Mouse (Mus musculus) heart, embryonic 16.5 days (tissue): Measurements from ENCODE around the gene Arhgap24. TPM values are rescaled to one million over a fixed set of nuclear protein-coding genes. Genes with fewer than 3 reads are reported as not detected.

Source experiments
- ATAC-seq: fragments of 200-750 bp; cut with Nextera tagmentation; replicated peaks from 2 replicates; pipeline ENCODE4 v1.8.0; 2017; ENCODE audit warnings: moderate number of reproducible peaks; ENCODE audit not compliant: insufficient read depth, low FRiP score; ENCODE audit errors: extremely low read depth
- H3K27ac ChIP-seq: fragments of 300-500 bp; sonication (generic); 2 replicates; pipeline ENCODE4 v1.5.1; 2014; ENCODE audit warnings: mild to moderate bottlenecking, low read length, control low read depth, moderate library complexity
- H3K27me3 ChIP-seq: fragments of 300-500 bp; sonication (generic); 2 replicates; pipeline ENCODE4 v1.6.1; 2014; ENCODE audit warnings: low read length, mixed read lengths; ENCODE audit not compliant: control insufficient read depth, insufficient read depth
- H3K36me3 ChIP-seq: fragments of 300-500 bp; sonication (generic); 2 replicates; pipeline ENCODE4 v1.6.1; 2014; ENCODE audit not compliant: control insufficient read depth, insufficient read depth
- H3K4me1 ChIP-seq: fragments of 300-500 bp; sonication (generic); 2 replicates; pipeline ENCODE4 v1.6.1; 2014; ENCODE audit warnings: low read length, mixed read lengths; ENCODE audit not compliant: control insufficient read depth, insufficient read depth
- H3K4me2 ChIP-seq: fragments of 300-500 bp; sonication (generic); 2 replicates; pipeline ENCODE4 v1.6.1; 2014; ENCODE audit warnings: low read depth, mild to moderate bottlenecking, control low read depth, low read length
- H3K4me3 ChIP-seq: fragments of 300-500 bp; sonication (generic); 2 replicates; pipeline ENCODE4 v1.5.1; 2014; ENCODE audit warnings: mild to moderate bottlenecking, control low read depth, low read length
- H3K9ac ChIP-seq: fragments of 300-500 bp; sonication (generic); 2 replicates; pipeline ENCODE4 v1.6.1; 2014; ENCODE audit warnings: low read length, control low read depth
- H3K9me3 ChIP-seq: fragments of 300-500 bp; sonication (generic); replicated peaks from 2 replicates; pipeline ENCODE4 v1.6.1; 2016; ENCODE audit warnings: low read length; ENCODE audit not compliant: control insufficient read depth
- WGBS: fragments of 180-500 bp; shearing (Covaris S2); extraction: QIAGEN DNeasy Blood & Tissue Kit; methylation state at CpG from one replicate; pipeline ENCODE4 v1.1.7; 2014; 5-methylcytosine and 5-hydroxymethylcytosine counted together
- polyA plus RNA-seq: library from polyadenylated mRNA; unstranded; fragments of >200 nt; fragmentation: Nextera tagmentation; extraction: Ambion mirVana; gene quantifications from 2 replicates; pipeline ENCODE4 v1.2.1, GENCODE M21; 2015

The Arhgap24 gene
- polyA plus RNA-seq, 1 experiment from 2014 or later = 18.2 TPM

DNA sequence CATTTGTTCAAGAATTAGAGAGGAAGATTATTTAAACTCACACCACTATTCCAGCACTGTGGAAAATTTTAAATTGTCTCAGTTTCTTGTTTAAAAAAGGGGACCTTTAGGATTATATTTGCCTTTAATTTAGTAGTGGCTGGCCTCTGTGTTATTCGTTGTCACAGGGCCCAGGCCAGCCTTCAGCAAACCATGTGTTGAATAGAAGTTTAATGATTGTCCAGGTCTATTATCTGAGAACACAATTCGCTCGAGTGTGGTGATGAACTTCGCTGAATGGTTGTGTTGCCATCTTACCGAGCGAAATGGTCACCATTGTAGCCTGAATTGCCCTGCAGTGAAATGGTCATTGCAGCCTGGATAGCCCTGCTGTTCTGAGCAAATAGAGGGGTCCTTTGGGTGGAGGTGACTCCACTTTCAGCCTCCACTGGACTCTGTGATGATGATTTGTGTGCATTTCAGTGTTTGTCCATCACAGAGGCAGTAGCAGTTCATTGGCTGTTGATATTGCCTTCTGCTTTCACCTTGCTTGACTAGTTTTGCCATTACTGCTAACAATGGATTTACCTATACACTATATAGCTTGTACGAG is 329.3 kb downstream of the Arhgap24 start:
- Histone ChIP-seq H3K4me2 (no peak overlapping the region), H3K36me3 (no peaks in the 10 kb centered on the region), H3K4me3 (no peak overlapping the region), H3K9ac (no peak overlapping the region), H3K9me3 (no peaks in the 10 kb centered on the region), H3K4me1 (no peaks in the 10 kb centered on the region), H3K27ac (no peak overlapping the region), H3K27me3 (no peaks in the 10 kb centered on the region)
- no peak for ATAC-seq
- 82% methylated on average over 7 of the region's 7 CpGs for WGBS

GRCm38 (mm10) chr5:102813271-102813670 is 332.1 kb downstream of the Arhgap24 start:
- no peak for ATAC-seq
- Histone ChIP-seq H3K27me3 (no peaks in the 10 kb centered on the region), H3K4me2 (no peak overlapping the region), H3K27ac (no peak overlapping the region), H3K4me1 (no peaks in the 10 kb centered on the region), H3K4me3 (no peak overlapping the region), H3K9me3 (no peaks in the 10 kb centered on the region), H3K36me3 (no peaks in the 10 kb centered on the region), H3K9ac (no peak overlapping the region)
- 81% methylated on average over 3 of the region's 3 CpGs for WGBS

GRCm38 (mm10) chr5:102817641-102818040 is 336.4 kb downstream of the Arhgap24 start:
- H3K36me3 ChIP-seq = no peaks in the 10 kb centered on the region
- no peak overlapping the region for H3K4me3 ChIP-seq
- 66% methylated on average over 7 of the region's 7 CpGs for WGBS
- H3K9me3 ChIP-seq = no peaks in the 10 kb centered on the region
- no peak overlapping the region for H3K4me2 ChIP-seq
- H3K4me1 ChIP-seq = no peaks in the 10 kb centered on the region
- peak; percentile 83 for ATAC-seq
- no peak overlapping the region for H3K9ac ChIP-seq
- H3K27ac ChIP-seq = no peak overlapping the region
- no peaks in the 10 kb centered on the region for H3K27me3 ChIP-seq

DNA sequence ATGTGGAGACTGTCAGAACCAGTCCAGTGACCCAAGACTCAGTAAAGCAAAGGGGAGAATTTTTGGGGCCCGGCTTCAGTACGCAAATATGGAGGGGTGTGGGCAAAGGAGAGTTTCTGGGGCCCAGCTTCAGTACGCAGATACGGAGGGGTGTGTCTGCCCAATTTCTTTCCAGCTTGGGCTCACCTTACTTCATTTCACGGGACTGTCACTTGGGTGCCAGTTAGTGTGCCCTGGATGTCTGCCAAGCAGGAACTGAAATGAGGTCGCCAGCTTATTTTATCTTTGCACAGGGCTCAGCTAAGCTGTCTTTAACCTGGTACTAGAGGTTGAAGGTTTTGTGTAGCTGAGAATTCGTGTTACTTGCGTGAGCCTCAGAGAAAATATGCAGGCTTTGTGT is 344.3 kb downstream of the Arhgap24 start:
- Histone ChIP-seq H3K36me3 (no peaks in the 10 kb centered on the region), H3K27me3 (no peaks in the 10 kb centered on the region), H3K9ac (no peak overlapping the region; the same call in 1 of the 2 replicates), H3K4me1 (peaks cover 7% of the 10 kb centered on the region), H3K27ac (peak overlapping the region; percentile 65), H3K4me3 (0 out of 2 replicates have a peak overlapping the region, but pooled peaks have one; percentile 8), H3K4me2 (peak overlapping the region; percentile 41), H3K9me3 (no peaks in the 10 kb centered on the region)
- 44% methylated on average over 8 of the region's 8 CpGs for WGBS
- peak; percentile 37; the same call in 1 of the 2 replicates for ATAC-seq

- H3K9ac ChIP-seq = no peak overlapping the region
- H3K4me2 ChIP-seq = no peak overlapping the region
- 46% methylated on average over 4 of the region's 4 CpGs for WGBS
- no peaks in the 10 kb centered on the region for H3K36me3 ChIP-seq
- no peaks in the 10 kb centered on the region for H3K4me1 ChIP-seq
- ATAC-seq = no peak
- no peak overlapping the region for H3K4me3 ChIP-seq
- no peak overlapping the region for H3K27ac ChIP-seq
- H3K9me3 ChIP-seq = no peaks in the 10 kb centered on the region
- no peaks in the 10 kb centered on the region for H3K27me3 ChIP-seq
Measured at GRCm38 (mm10) chr5:102839071-102839470, 357.9 kb downstream of the Arhgap24 start.

DNA sequence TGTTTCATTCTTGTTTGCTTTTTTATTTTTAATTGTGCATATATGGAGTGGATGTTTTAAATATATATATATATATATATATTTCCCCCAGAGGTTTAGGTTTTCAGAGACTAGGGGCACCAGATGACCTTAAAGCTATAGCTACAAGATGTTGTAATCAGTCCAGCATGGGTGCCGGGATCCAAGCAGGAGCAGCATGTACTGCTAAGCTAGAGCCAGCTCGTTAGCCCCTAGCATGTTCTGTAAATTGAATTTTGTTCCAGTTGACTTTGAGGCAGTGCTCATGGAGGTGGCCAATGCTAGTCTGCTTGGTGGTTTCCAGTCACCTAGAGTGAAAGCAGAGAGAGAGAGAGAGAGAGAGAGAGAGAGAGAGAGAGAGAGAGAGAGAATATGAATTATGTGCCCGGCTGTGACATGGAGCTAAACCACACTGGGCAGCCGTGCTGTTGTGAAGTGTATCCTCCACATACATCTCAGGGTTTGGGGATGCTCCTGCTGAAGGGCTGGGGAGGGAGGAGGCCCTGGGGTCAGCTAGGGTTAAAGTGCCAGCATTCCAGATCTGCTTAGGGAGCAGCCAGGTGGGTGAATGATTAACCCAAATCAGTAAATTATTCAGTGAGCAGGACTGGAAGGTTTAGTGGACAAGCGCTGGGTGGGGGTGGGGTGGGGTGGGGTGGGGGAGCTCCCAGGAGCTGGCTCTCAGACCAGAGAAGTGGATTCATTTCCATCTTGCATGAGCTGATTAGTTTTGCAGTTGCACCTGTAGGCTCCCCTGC is 362.9 kb downstream of the Arhgap24 start:
- ATAC-seq = no peak
- no peak overlapping the region for H3K27ac ChIP-seq

GRCm38 (mm10) chr5:102844731-102845598 is 363.8 kb downstream of the Arhgap24 start:
- peak overlapping the region; percentile 64 for H3K4me3 ChIP-seq
- peak; percentile 90 for ATAC-seq
- peak overlapping the region; percentile 72 for H3K4me2 ChIP-seq
- no peaks in the 10 kb centered on the region for H3K27me3 ChIP-seq
- peak overlapping the region; percentile 69 for H3K27ac ChIP-seq
- H3K9ac ChIP-seq = peak overlapping the region; percentile 71
- H3K9me3 ChIP-seq = no peaks in the 10 kb centered on the region
- H3K36me3 ChIP-seq = no peaks in the 10 kb centered on the region
- WGBS = 1% methylated on average over 21 of the region's 21 CpGs
- H3K4me1 ChIP-seq = peaks cover 22% of the 10 kb centered on the region

More for the DNA sequence above, 362.9 kb downstream of the Arhgap24 start:
- Histone ChIP-seq H3K4me2 (no peak overlapping the region), H3K27me3 (no peaks in the 10 kb centered on the region), H3K4me1 (peaks cover 22% of the 10 kb centered on the region), H3K9ac (no peak overlapping the region), H3K9me3 (no peaks in the 10 kb centered on the region), H3K36me3 (no peaks in the 10 kb centered on the region), H3K4me3 (no peak overlapping the region)
- 46% methylated on average over 5 of the region's 5 CpGs for WGBS

DNA sequence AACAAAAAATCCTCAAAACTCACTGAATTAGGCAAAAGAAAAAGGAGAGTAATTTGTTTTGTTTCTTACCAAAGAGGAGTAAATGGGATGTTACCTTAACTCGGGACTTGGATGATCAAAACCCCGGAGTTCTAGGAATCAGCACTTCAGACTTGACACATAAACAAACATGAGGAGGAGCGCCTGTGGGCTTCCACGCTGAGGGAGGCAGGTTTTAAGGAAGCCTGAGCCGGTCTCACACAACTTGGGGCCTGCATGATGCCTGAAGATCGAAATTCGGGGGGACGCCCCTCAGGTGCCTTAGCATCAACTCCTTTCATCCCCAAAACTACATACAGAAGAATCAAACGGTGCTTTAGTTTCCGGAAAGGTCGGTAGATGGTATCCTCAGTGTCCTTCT is 364.6 kb downstream of the Arhgap24 start:
- peak overlapping the region; percentile 72 for H3K4me2 ChIP-seq
- H3K4me3 ChIP-seq = peak overlapping the region; percentile 64
- H3K27me3 ChIP-seq = no peaks in the 10 kb centered on the region
- no peak for ATAC-seq
- WGBS = 30% methylated on average over 11 of the region's 11 CpGs
- peak overlapping the region; percentile 69 for H3K27ac ChIP-seq
- H3K36me3 ChIP-seq = no peaks in the 10 kb centered on the region
- H3K9ac ChIP-seq = peak overlapping the region; percentile 71
- H3K4me1 ChIP-seq = peaks cover 22% of the 10 kb centered on the region
- no peaks in the 10 kb centered on the region for H3K9me3 ChIP-seq
